Mouse (Mus musculus) cerebellum, postnatal 4 days (tissue): ENCODE data around the gene Alox12.

ENCODE experiments used
- DNase-seq, 2 experiments: peaks; one replicate each; pipeline ENCODE4 v3.0.0; 2022; ENCODE audit warnings: low spot score in 2 of 2, mixed read lengths in 1 of 2

Alox12 gene

GRCm38 (mm10) chr11:70254931-70255531 lies at the start of gene Alox12:
TSS of gene Alox12 (minus strand) at chr11:70255353.
- no peak for DNase-seq

- DNase-seq, result no peak
Observed at GRCm38 (mm10) chr11:70302293-70302692, 47.1 kb upstream of the Alox12 start.

GRCm38 (mm10) chr11:70297836-70298454 lies 42.8 kb upstream of the Alox12 start:
- no peak for DNase-seq

GRCm38 (mm10) chr11:70297405-70297804 lies 42.3 kb upstream of the Alox12 start:
- no peak for DNase-seq

GRCm38 (mm10) chr11:70293881-70294280 lies 38.7 kb upstream of the Alox12 start:
- no peak for DNase-seq

GRCm38 (mm10) chr11:70291235-70291634 lies 36.1 kb upstream of the Alox12 start:
- no peak for DNase-seq

- peak in 1 of 2 experiments; percentile 15 for DNase-seq
Observed at GRCm38 (mm10) chr11:70289236-70289635, 34.1 kb upstream of the Alox12 start.

- no peak for DNase-seq
Observed at GRCm38 (mm10) chr11:70288102-70288501, 32.9 kb upstream of the Alox12 start.

GRCm38 (mm10) chr11:70285686-70286085 lies 30.5 kb upstream of the Alox12 start:
- no peak for DNase-seq

GRCm38 (mm10) chr11:70284757-70285156 lies 29.6 kb upstream of the Alox12 start:
- DNase-seq, result no peak

- DNase-seq, result no peak
Observed at GRCm38 (mm10) chr11:70283666-70284065, 28.5 kb upstream of the Alox12 start.

- no peak for DNase-seq
Observed at GRCm38 (mm10) chr11:70280441-70280840, 25.3 kb upstream of the Alox12 start.

GRCm38 (mm10) chr11:70278961-70279360 lies 23.8 kb upstream of the Alox12 start:
- peak in 1 of 2 experiments; percentile 7 for DNase-seq

- no peak for DNase-seq
Observed at GRCm38 (mm10) chr11:70271641-70272040, 16.5 kb upstream of the Alox12 start.

- DNase-seq, result no peak
Observed at GRCm38 (mm10) chr11:70266405-70266804, 11.3 kb upstream of the Alox12 start.

GRCm38 (mm10) chr11:70265819-70266218 lies 10.7 kb upstream of the Alox12 start:
- no peak for DNase-seq

- no peak for DNase-seq
Observed at GRCm38 (mm10) chr11:70265252-70265651, 10.1 kb upstream of the Alox12 start.

- no peak for DNase-seq
Observed at GRCm38 (mm10) chr11:70259035-70259434, 3.9 kb upstream of the Alox12 start.

GRCm38 (mm10) chr11:70254337-70254736 lies 816 bp downstream of the Alox12 start:
- DNase-seq, result no peak

GRCm38 (mm10) chr11:70251853-70252252 lies 3.3 kb downstream of the Alox12 start:
- no peak for DNase-seq

- DNase-seq, result no peak
Observed at GRCm38 (mm10) chr11:70250150-70250549, 5.0 kb downstream of the Alox12 start.

GRCm38 (mm10) chr11:70247136-70247845 lies 7.9 kb downstream of the Alox12 start:
- peak in 1 of 2 experiments; percentile 72 for DNase-seq

GRCm38 (mm10) chr11:70242591-70242990 lies 12.6 kb downstream of the Alox12 start:
- no peak for DNase-seq
